Mouse (Mus musculus) c-Kit-positive CD71-positive TER-119-positive erythroid progenitor cells, embryonic 14.5 days (primary cell): ENCODE data around the gene Olfr101.

Experiments used
- DNase-seq: peaks from one replicate; pipeline ENCODE4 v3.0.0-alpha.2; 2013; ENCODE audit warnings: low spot score

The Olfr101 gene

GRCm38 (mm10) chr17:37304213-37304612, at the start of gene Olfr101:
Gene Olfr101, minus strand, starts transcription at chr17:37304313.
- DNase-seq = no peak

GRCm38 (mm10) chr17:37339598-37339997, 35.5 kb upstream of the Olfr101 start, which contains the start of gene Olfr103:
Gene Olfr103, minus strand, starts transcription at chr17:37339698.
- no peak for DNase-seq

GRCm38 (mm10) chr17:37316954-37317353, 12.8 kb upstream of the Olfr101 start, which contains the start of gene Olfr102:
Gene Olfr102, minus strand, starts transcription at chr17:37317054.
- DNase-seq = no peak

GRCm38 (mm10) chr17:37310146-37310699, 6.1 kb upstream of the Olfr101 start:
- DNase-seq = no peak

GRCm38 (mm10) chr17:37308483-37308882, 4.4 kb upstream of the Olfr101 start:
- no peak for DNase-seq

- DNase-seq = no peak
These were observed 20.8 kb downstream of the Olfr101 start, which contains the start of gene Olfr99 for GRCm38 (mm10) chr17:37283360-37283759. Gene Olfr99, minus strand, starts transcription at chr17:37283460.

- no peak for DNase-seq
These were observed 23.8 kb downstream of the Olfr101 start for GRCm38 (mm10) chr17:37280331-37280730.

GRCm38 (mm10) chr17:37276573-37276972, 27.5 kb downstream of the Olfr101 start:
- no peak for DNase-seq

GRCm38 (mm10) chr17:37275626-37276248, 28.4 kb downstream of the Olfr101 start:
- no peak for DNase-seq

- DNase-seq = no peak
These were observed 33.4 kb downstream of the Olfr101 start for GRCm38 (mm10) chr17:37270702-37271092.

- DNase-seq = peak; percentile 76
These were observed 33.9 kb downstream of the Olfr101 start, which contains the start of gene H2-M3 for GRCm38 (mm10) chr17:37270058-37270701. Gene H2-M3, plus strand, starts transcription at chr17:37270220.

- DNase-seq = no peak
These were observed 40.5 kb downstream of the Olfr101 start, which contains the start of gene Olfr98 for GRCm38 (mm10) chr17:37263626-37264025. Gene Olfr98, minus strand, starts transcription at chr17:37263749.

- DNase-seq = no peak
These were observed 53.6 kb downstream of the Olfr101 start for GRCm38 (mm10) chr17:37250544-37250943.

GRCm38 (mm10) chr17:37249460-37249859, 54.7 kb downstream of the Olfr101 start:
- DNase-seq = no peak
